Mouse (Mus musculus) gastrocnemius, postnatal 36 days (tissue): ENCODE results near the gene Egflam. TPM values are rescaled to one million over a fixed set of nuclear protein-coding genes. Genes with fewer than 3 reads are reported as not detected.

ENCODE experiments used
- DNase-seq, 2 experiments: peaks; one replicate each; pipeline ENCODE4 v3.0.0; 2022
- intact Hi-C: fragments of 180-260 bp; cut with DNase I; formaldehyde crosslinking; loops from one replicate; pipeline ENCODE4 v1.15.1; 2025
- total RNA-seq, 2 experiments: library from RNA; stranded (reverse); gene quantifications; 2 replicates each; pipeline ENCODE4 v1.2.3; 2021

Gene Egflam
- total RNA-seq, 2 experiments from 2014 or later, result 12.2 to 13.8 TPM

- DNase-seq, result no peak
Measured at GRCm38 (mm10) chr15:7194147-7194720, 204.0 kb downstream of the Egflam start.

DNA sequence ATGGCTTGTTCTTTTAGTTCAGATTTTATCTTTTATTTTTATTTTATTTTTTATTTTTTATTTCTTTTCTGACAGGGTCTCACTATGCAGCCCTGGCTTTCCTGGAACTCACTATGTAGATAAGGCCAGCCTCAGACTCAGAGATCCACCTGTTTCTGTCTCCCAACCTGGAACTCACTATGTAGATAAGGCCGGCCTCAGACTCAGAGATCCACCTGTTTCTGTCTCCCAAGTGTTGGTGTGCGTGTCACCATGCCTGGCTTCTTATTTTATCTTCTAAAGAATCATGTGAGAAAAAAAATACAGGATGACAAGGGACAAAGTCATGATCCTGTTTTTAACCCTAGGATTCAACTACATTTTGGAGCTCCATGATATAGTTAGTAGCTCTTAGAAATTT is 205.6 kb downstream of the Egflam start:
- intact Hi-C loops, result no loop called here
- DNase-seq, result no peak

More at GRCm38 (mm10) chr15:7194147-7194720, 204.0 kb downstream of the Egflam start:
- intact Hi-C loops, result no loop called here

- intact Hi-C loops, result no loop called here
- no peak for DNase-seq
Measured at GRCm38 (mm10) chr15:7191074-7191473, 207.1 kb downstream of the Egflam start.

DNA sequence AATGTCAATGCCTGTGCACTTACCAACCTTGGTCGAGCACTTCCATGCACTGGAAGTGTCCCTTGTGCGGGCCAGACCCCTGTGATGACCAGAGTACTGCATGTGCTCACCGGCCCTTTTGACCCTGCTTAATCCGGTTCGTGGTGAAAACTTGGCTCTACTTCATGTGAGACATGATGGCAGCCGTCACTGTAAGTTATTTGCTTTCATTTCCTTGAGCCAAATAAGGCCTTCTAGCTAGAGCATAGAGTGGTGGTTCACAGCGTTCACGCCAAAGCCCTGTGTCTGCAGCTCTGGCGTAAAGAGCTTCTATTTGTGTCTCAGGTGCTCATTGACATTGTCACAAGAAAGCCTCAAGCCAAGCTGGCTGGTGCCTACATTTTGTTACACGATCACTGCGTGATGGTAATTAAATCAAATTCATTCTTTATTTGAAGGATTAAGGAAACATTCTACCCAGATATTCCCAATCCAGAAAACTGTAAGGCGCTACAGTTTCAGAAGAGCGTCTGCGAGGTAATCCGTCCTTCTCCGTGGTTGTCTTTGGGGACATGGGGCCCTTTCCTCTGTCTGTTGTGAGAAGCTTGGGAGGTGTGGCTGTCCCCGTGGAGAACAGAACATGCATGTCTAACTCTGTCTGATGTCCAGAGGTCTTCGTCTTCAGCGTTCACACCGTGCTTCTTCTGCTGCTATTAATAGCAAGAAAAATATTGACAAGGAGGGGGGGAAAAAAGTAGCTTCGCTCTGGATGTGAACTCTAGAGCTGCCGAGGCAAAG is 208.3 kb downstream of the Egflam start:
- intact Hi-C loops, result no loop called here
- no peak for DNase-seq

- DNase-seq, result no peak
- intact Hi-C loops, result no loop called here
Measured at GRCm38 (mm10) chr15:7187682-7188081, 210.5 kb downstream of the Egflam start.

DNA sequence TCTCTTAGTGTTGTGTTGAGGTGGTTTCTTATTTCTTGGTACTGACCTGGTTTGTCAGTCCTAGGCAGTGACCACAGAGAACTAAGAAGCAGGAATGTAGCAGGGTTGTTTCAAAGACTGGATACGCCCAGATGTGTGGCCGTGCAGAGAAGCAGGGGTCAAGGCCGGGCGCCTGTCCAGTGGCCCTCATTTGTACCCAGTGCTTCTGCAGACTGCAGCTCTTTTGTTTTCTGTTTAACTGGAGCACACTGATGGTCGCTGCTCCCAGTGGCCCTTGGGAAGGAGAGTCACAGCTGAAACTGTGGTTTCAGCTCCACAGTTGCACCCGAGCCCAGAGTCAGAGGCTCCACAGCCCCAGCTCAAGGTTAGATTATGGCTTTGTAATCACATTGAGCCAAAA is 217.6 kb downstream of the Egflam start:
- intact Hi-C loops, result no loop called here
- no peak for DNase-seq

GRCm38 (mm10) chr15:7173776-7174175 is 224.4 kb downstream of the Egflam start:
- intact Hi-C loops, result no loop called here
- no peak for DNase-seq

DNA sequence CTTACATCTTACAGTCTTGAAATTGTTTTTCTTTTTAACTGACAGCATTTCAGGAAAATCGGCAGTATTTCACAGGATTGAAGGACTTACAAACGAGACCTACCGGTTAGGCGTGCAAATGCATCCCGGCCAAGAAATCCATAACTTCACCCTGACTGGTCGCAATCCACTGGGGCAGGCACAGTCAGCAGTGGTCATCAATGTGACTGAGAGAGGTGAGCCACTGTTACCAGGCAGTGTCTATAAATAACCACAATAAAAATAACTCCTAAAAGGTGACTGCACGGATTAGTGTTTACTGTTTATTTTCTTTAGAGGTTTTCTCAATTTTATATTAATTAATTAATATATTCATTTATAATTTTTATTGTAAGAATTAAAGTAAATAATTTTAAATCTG is 224.8 kb downstream of the Egflam start:
- no peak for DNase-seq
- intact Hi-C loops, result no loop called here

- intact Hi-C loops, result no loop called here
Measured at GRCm38 (mm10) chr15:7172875-7173274, 225.3 kb downstream of the Egflam start.

DNA sequence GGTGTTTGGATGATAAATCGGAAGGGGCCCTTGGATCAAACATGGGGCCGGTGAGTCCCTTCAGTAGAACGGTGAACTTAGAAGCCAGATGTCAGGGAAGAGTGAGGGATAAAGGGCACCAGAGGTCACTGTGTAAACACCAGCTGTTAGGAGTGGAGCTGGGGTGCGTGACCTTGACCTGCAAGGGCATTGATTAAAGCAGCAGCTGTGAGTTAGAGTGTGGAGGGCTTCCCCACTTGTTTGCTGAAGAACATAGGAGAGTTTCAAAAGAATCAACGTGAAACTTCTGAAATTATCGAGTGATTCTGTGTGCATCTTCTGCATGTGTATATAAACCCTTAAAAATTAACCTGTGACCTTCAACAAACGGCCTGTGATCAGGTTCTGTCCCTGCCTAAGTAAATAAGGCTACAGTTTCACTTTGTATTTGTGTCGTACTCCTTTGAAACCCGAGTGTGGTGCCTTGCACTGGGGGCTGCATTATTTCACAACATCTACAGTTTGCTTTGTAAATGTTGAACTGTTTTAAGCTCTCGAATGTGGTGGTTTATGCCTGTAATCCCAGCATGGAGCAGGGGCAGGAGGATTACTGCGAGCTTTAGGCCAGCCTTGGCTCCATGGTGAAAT is 230.2 kb downstream of the Egflam start:
- no peak for DNase-seq
- intact Hi-C loops, result loop anchor here (5.0 kb wide), 1 partner anchor 36 kb away; no protein-coding TSS in a partner anchor

More at GRCm38 (mm10) chr15:7172875-7173274, 225.3 kb downstream of the Egflam start:
- no peak for DNase-seq

DNA sequence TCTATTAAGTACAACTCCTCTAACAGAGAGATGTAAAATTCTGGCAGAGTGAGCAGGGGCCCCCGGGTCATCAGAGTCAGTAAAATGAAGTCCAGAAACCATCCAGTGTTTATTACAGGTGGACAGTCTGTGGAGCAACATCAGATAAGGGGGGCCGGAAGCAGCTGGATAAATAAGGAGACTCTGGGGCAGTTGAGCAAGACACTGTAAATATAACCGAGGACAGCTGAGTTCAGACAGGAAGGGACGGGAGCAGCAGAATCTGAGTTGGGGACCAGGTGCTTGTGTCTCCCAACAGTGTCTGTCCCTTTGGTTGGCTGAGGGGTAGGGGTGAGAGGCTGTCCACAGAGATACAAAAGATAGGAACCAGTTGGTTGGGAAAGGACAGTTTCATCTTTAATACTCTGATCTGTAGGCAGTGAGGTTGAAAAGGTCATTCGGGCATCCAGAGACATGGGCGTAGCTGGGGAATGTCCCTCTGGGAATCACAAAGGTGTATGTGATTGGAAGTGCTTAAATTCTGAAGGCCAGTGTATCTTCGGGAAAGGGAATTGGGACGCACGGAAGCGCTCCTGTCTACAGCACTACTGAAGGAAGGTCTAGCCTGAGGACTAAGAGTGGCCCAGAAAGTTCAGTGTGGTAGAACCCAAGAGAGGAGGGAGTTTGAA is 230.8 kb downstream of the Egflam start:
- no peak for DNase-seq

DNA sequence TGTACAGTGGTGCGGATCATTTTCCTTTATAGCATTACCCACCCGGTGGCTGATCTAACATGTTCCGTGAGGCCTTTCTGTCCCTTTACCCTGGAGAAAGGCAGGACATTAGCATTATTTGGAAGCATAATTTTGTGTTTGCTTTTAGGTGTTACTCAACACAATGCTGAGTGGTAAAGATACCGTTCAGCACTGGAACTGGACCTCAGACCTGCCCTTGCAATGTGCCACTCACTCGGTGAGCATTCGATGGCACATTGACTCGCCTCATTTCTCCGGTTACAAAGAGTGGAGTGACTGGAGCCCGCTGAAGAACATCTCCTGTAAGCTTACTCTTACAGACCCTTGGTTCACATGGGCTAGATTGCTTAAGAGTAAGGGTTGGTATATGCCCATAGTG is 231.5 kb downstream of the Egflam start:
- intact Hi-C loops, result loop anchor here (5.0 kb wide), 1 partner anchor 34 kb away; no protein-coding TSS in a partner anchor
- no peak for DNase-seq

More for the DNA sequence above, 230.8 kb downstream of the Egflam start:
- intact Hi-C loops, result loop anchor here (5.0 kb wide), 1 partner anchor 35 kb away; no protein-coding TSS in a partner anchor

DNA sequence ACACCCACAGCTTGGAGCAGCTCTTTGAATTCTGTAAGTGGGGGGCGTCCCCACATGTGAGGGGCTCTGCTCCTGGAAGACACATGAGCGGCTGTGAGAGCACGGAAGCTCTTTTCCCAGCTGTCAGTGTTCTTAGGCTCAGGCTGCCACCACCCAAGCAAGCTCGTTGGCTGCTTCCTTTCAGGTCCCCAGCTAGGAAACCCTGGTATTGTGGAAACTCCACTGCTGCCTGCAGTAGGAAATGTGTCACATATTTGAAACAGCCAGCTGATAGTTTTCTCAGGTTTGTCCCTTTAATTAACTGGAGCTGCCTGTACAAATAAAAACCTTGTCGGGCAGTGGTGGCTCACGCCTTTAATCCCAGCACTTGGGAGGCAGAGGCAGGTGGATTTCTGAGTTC is 234.3 kb downstream of the Egflam start:
- intact Hi-C loops, result no loop called here
- no peak for DNase-seq

GRCm38 (mm10) chr15:7160321-7160720 is 237.9 kb downstream of the Egflam start:
- intact Hi-C loops, result no loop called here
- no peak for DNase-seq

- intact Hi-C loops, result no loop called here
- no peak for DNase-seq
Measured at GRCm38 (mm10) chr15:7159869-7160268, 238.3 kb downstream of the Egflam start.

GRCm38 (mm10) chr15:7157658-7158057 is 240.5 kb downstream of the Egflam start:
- intact Hi-C loops, result no loop called here
- DNase-seq, result no peak
